Mouse (Mus musculus): ENCODE results near the gene Lhfp.

- no peak for TF ChIP-seq CTCF (IDR thresholded peaks at IDR 0.05; ENCODE audit: low read depth, low read length)
- no peak for TF ChIP-seq POLR2AphosphoS5 (IDR thresholded peaks at IDR 0.05; ENCODE audit: insufficient replicate concordance, low read depth, low read length)
These were observed 198.8 kb downstream of the Lhfp start for GRCm38 (mm10) chr3:53240150-53240549.

Data from G1E (cell line).